Mouse (Mus musculus) heart, adult 2 months (tissue): ENCODE measurements around the gene Rph3al.

ENCODE experiments used
- CTCF ChIP-seq: fragments of 200-600 bp; IDR thresholded peaks from 2 replicates; pipeline ENCODE4 v1.8.1; 2022; ENCODE audit warnings: antibody characterized with exemption, mild to moderate bottlenecking, moderate library complexity
- EP300 ChIP-seq: fragments of 200-500 bp; IDR thresholded peaks from 2 replicates; pipeline ENCODE4 v1.6.1; 2011; ENCODE audit warnings: low read depth, low read length, control low read depth; ENCODE audit not compliant: insufficient read depth

DNA sequence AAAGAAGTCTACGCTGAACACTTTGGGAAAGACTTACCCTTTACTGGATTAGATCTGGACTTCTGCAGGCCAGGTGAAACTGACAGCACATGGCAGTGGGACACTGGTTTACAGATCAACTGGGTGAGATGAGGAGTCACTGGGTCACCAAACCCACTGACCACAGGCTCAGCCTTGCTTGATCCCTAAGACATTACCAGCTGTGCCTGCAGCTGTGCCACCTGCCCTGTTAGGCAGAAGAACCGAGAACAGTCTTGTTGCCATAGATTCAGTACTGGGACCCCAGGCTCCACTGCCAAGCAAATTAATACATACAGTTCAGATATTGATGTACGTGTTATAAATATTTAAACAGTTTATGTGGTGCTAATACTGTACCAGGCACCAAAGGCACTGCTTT, 50.9 kb downstream of the Rph3al start:
- TF ChIP-seq EP300 (no peak), CTCF (no peak)
